Mouse (Mus musculus): ENCODE results near the gene Vmn1r90.
"Not testable (repeated sequence)": the region's sequence is repeated elsewhere in the genome, so short reads cannot be mapped to it uniquely, and the experiment has no call there.

The Vmn1r90 gene

GRCm38 (mm10) chr7:14563406-14563805 is at the start of gene Vmn1r90:
Gene Vmn1r90 (minus strand): TSS chr7:14563506.
- DNase-seq (ENCODE audit: low read depth in 2 of 2, low spot score in 2 of 2) = no peak

GRCm38 (mm10) chr7:14593009-14593408 is 29.7 kb upstream of the Vmn1r90 start:
- DNase-seq (ENCODE audit: low read depth in 2 of 2, low spot score in 2 of 2) = not testable (repeated sequence)

DNA sequence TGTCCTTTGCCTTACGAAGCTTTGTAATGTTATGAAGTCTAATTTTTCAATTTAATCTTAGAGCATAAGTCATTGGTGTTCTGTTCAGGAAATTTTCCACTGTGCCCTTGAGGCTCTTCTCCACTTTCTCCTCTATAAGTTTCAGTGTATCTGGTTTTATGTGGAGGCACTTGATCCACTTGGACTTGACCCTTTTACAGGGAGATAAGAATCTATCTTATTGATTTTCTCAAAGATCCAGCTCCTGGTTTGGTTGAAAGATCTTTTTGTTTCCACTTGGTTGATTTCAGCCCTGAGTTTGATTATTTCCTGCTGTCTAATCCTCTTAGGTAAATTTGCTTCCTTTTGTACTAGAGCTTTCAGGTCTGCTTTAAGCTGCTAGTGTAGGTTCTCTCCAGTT is 11.0 kb downstream of the Vmn1r90 start:
- no peak for DNase-seq (ENCODE audit: low read depth in 2 of 2, low spot score in 2 of 2)

DNA sequence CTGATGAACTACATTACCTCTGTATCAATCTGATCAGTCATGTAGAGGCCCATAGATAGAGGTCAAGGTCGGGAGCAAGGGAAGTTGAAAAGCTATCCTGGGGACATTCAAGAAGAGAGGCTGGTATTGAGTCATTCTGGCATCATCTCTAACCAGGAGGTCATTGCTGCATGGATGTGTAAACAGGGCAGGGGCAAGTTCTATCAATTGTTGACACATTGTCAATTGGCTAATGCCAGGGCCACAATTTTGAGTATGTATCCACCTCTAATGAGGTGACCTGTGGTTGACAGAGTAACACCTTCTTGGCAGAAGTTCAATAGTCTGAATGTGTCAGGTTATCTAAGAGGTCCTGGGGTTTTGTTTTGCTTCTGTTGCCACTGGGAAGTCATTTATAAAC is 38.0 kb downstream of the Vmn1r90 start:
- no peak for DNase-seq (ENCODE audit: low read depth in 2 of 2, low spot score in 2 of 2)

GRCm38 (mm10) chr7:14522636-14523035 is 40.7 kb downstream of the Vmn1r90 start:
- no peak for DNase-seq (ENCODE audit: low read depth in 2 of 2, low spot score in 2 of 2)

- no peak for DNase-seq (ENCODE audit: low read depth in 2 of 2, low spot score in 2 of 2)
Observed at GRCm38 (mm10) chr7:14518301-14518700, 45.0 kb downstream of the Vmn1r90 start.
